ENCODE assay signal across 22 mouse cellular contexts in genomic region chr11:84453901-84454300, GRCm38 (mm10).
DNase-seq lines count a peak whose midpoint lies in the region; ATAC-seq lines count a peak whose summit lies in the region.
"Had no signal": no experiment of that assay in that cellular context is flagged by ENCODE, and none has a peak within 500 bp of the region (broad histone marks: within the 10 kb centered on the region; RNA-seq: fewer than 3 reads in every experiment).

No protein-coding gene starts in this region.

- no peak for ATAC-seq in cerebellum, adult (ENCODE audit: insufficient number of reproducible peaks, low FRiP score, low TSS enrichment)
- ATAC-seq: forebrain, embryonic 14.5 days; forebrain, postnatal 0 days; hindbrain, postnatal 0 days; inflammation-experienced regulatory T-cells, adult 6 months; intestine, embryonic 16.5 days; Patski had no signal

- DNase-seq in cerebellum, adult 11 months: peak; percentile 17
- DNase-seq in brain, adult 2 months (ENCODE audit: low read depth, low spot score): peak; percentile 37
- DNase-seq in cerebellum, adult 8-10 months: peak; percentile 27
- DNase-seq in cerebellum, postnatal 10 days: peak; percentile 12 to 25
- no peak for DNase-seq in kidney, adult 9 months
- no peak for DNase-seq in urinary bladder, postnatal 4 days (ENCODE audit: low spot score in 2 of 2)
- DNase-seq in lung, postnatal 4 days: no peak
- DNase-seq: adrenal gland, postnatal 10 days; adrenal gland, postnatal 36 days; forebrain, postnatal 0 days; gastrocnemius, adult 2 months; gastrocnemius, postnatal 14 days; heart, adult 18-20 months; heart, postnatal 10 days; heart, postnatal 4 days; kidney, adult 18-20 months had no signal

Comparison
In these comparisons a context has a peak if more than half of its experiments do, and no peak if none do; other contexts are left out.
1. DNase-seq: peak in cerebellum, adult 11 months (single experiment), brain, adult 2 months (single experiment), cerebellum, adult 8-10 months (single experiment) and cerebellum, postnatal 10 days (2 of 2); none in kidney, adult 9 months (single experiment), urinary bladder, postnatal 4 days (0 of 2) and lung, postnatal 4 days (0 of 2).